Mouse (Mus musculus): ENCODE measurements around the gene Mup10. TPM values are rescaled to one million over a fixed set of nuclear protein-coding genes. Genes with fewer than 3 reads are reported as not detected.

Gene Mup10
- total RNA-seq (2023), result not detected

GRCm38 (mm10) chr4:60582099-60582498 is at the start of gene Mup10:
Mup10 (minus strand) TSS chr4:60582199.

Other genes with a start within 250 kb of the Mup10 start
- gene Mup9, start 160.2 kb downstream of the Mup10 start, total RNA-seq (2023), result not detected
- not detected for gene Mup1, start 80.2 kb downstream of the Mup10 start, total RNA-seq (2023)
- not detected for gene Mup11, start 80.2 kb upstream of the Mup10 start, total RNA-seq (2023)
- gene Mup12, start 159.1 kb upstream of the Mup10 start, total RNA-seq (2023), result not detected
- gene Mup22, start 239.3 kb upstream of the Mup10 start, total RNA-seq (2023), result not detected